Mouse (Mus musculus) C2C12 (cell line): ENCODE results near the gene Chst11. TPM values are rescaled to one million over a fixed set of nuclear protein-coding genes. Genes with fewer than 3 reads are reported as not detected.

Experiments used
- H3K27me3 ChIP-seq: one replicate; pipeline ENCODE4 v1.6.1; 2011; ENCODE audit not compliant: control insufficient read depth, insufficient read depth, insufficient read length
- H3K36me3 ChIP-seq: one replicate; pipeline ENCODE4 v1.6.1; 2011; ENCODE audit not compliant: control insufficient read depth, insufficient read depth
- H3K4me3 ChIP-seq: one replicate; pipeline ENCODE4 v1.5.1; 2011; ENCODE audit warnings: mild to moderate bottlenecking, control low read depth; ENCODE audit not compliant: poor library complexity, insufficient read depth, severe bottlenecking
- H3K79me2 ChIP-seq: one replicate; pipeline ENCODE4 v1.6.1; 2011; ENCODE audit not compliant: control insufficient read depth, insufficient read depth
- H3K79me3 ChIP-seq: one replicate; pipeline ENCODE4 v1.6.1; 2011; ENCODE audit warnings: low read depth, control low read depth
- H3ac ChIP-seq: one replicate; pipeline ENCODE3; 2011; ENCODE audit warnings: low read depth; ENCODE audit not compliant: control insufficient read depth, insufficient read length
- CEBPB ChIP-seq: IDR thresholded peaks from one replicate; pipeline ENCODE4 v1.6.1; 2011; ENCODE audit warnings: low read depth, mild to moderate bottlenecking, control low read depth, moderate library complexity
- CTCF ChIP-seq: IDR thresholded peaks from one replicate; pipeline ENCODE4 v1.5.1; 2011; ENCODE audit not compliant: control insufficient read depth, insufficient read depth, insufficient read length
- FOSL1 ChIP-seq: IDR thresholded peaks from one replicate; pipeline ENCODE4 v1.8.0; 2011; ENCODE audit warnings: mild to moderate bottlenecking, low read length; ENCODE audit not compliant: poor library complexity, insufficient read depth, severe bottlenecking
- MAX ChIP-seq: IDR thresholded peaks from one replicate; pipeline ENCODE4 v1.6.1; 2011; ENCODE audit warnings: mild to moderate bottlenecking, control low read depth
- MYOD1 ChIP-seq: IDR thresholded peaks from one replicate; pipeline ENCODE4 v1.6.1; 2011; ENCODE audit warnings: low read depth; ENCODE audit not compliant: control insufficient read depth, insufficient read length
- MYOG ChIP-seq: IDR thresholded peaks from one replicate; pipeline ENCODE4 v1.6.1; 2011; ENCODE audit not compliant: control insufficient read depth, insufficient read length; ENCODE audit errors: extremely low read depth
- USF1 ChIP-seq: IDR thresholded peaks from one replicate; pipeline ENCODE4 v1.6.1; 2011; ENCODE audit warnings: low read depth, mild to moderate bottlenecking, control low read depth, moderate library complexity
- polyA plus RNA-seq: library from polyadenylated mRNA; unstranded; fragments of >200 nt; fragmentation: generic; extraction: Trizol; gene quantifications from one replicate; pipeline ENCODE4 v1.2.1, GENCODE M21; 2012; ENCODE audit warnings: missing spikeins

Chst11 gene
- polyA plus RNA-seq, 1 experiment, result 15.9 TPM

- Histone ChIP-seq H3K36me3 (no peaks in the 10 kb centered on the region), H3ac (no peak overlapping the region), H3K4me3 (no peak overlapping the region), H3K79me2 (peaks cover 61% of the 10 kb centered on the region), H3K27me3 (no peaks in the 10 kb centered on the region), H3K79me3 (peaks cover 11% of the 10 kb centered on the region)
- TF ChIP-seq MYOG (no peak), FOSL1 (no peak), MYOD1 (no peak), CEBPB (no peak), CTCF (no peak), USF1 (no peak), MAX (no peak)
Measured at GRCm38 (mm10) chr10:83016779-83017178, 31.5 kb downstream of the Chst11 start.

- Histone ChIP-seq H3K4me3 (no peak overlapping the region), H3K36me3 (no peaks in the 10 kb centered on the region), H3K79me2 (peaks cover 60% of the 10 kb centered on the region), H3K27me3 (no peaks in the 10 kb centered on the region), H3K79me3 (peaks cover 11% of the 10 kb centered on the region), H3ac (no peak overlapping the region)
- TF ChIP-seq MAX, result no peak
- no peak for TF ChIP-seq USF1
- no peak for TF ChIP-seq MYOD1
- no peak for TF ChIP-seq MYOG
- no peak for TF ChIP-seq CEBPB
- no peak for TF ChIP-seq FOSL1
- no peak for TF ChIP-seq CTCF
Measured at GRCm38 (mm10) chr10:83017760-83018498, 32.6 kb downstream of the Chst11 start.

GRCm38 (mm10) chr10:83018521-83018920 lies 33.2 kb downstream of the Chst11 start:
- Histone ChIP-seq H3K27me3 (no peaks in the 10 kb centered on the region), H3K79me3 (peaks cover 11% of the 10 kb centered on the region), H3K79me2 (peaks cover 57% of the 10 kb centered on the region), H3K4me3 (no peak overlapping the region), H3ac (no peak overlapping the region), H3K36me3 (no peaks in the 10 kb centered on the region)
- TF ChIP-seq FOSL1 (no peak), MYOD1 (no peak), CTCF (no peak), USF1 (no peak), MYOG (no peak), CEBPB (no peak), MAX (no peak)

DNA sequence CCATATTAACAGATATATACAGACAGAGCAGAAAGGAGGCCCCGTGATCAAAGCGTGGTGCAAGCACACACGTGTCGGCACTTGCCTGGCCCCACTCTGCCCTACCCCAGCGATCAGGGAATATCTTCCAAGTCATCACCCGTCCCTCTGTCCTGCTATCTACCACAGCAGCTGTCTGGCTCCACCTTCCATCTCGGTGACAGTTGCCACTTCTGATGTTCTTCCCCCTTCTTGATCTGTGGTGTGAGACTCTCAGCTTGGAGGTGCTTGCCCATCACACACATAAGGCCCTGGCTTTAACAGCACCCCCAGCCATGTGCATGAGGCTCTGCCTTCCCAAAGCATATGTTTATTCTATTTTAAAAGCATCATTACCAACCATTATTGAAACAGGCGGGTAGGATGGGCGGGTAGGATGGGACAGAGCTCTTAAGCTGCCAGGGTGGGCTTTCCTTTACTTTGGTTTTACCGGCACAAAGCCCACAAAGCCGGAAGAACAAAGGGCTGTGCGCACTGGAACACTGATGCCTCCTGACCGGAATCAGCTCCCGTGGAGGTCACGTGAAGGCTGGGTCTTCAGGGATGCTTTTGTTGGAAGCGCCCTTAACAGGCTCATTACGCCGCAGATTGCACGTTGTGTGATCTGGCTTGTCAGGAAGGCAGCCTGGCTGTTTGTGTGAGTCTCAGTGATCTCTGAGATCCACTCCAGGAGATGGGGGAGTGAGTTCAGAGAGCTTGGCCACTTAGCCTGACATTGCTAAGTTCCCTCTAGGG lies 34.4 kb downstream of the Chst11 start:
- TF ChIP-seq CEBPB (no peak), MAX (no peak), MYOD1 (no peak), USF1 (no peak), MYOG (no peak)
- H3K36me3 ChIP-seq, result no peaks in the 10 kb centered on the region
- H3ac ChIP-seq, result no peak overlapping the region
- H3K27me3 ChIP-seq, result no peaks in the 10 kb centered on the region
- H3K79me2 ChIP-seq, result peaks cover 50% of the 10 kb centered on the region
- H3K79me3 ChIP-seq, result peaks cover 6% of the 10 kb centered on the region
- no peak overlapping the region for H3K4me3 ChIP-seq

- Histone ChIP-seq H3K79me2 (peaks cover 48% of the 10 kb centered on the region), H3K27me3 (no peaks in the 10 kb centered on the region), H3ac (no peak overlapping the region), H3K4me3 (no peak overlapping the region), H3K36me3 (no peaks in the 10 kb centered on the region), H3K79me3 (peaks cover 3% of the 10 kb centered on the region)
- TF ChIP-seq USF1 (no peak), MYOD1 (no peak)
Measured at GRCm38 (mm10) chr10:83022616-83023015, 37.3 kb downstream of the Chst11 start.
